Mouse (Mus musculus): Measurements from ENCODE around the gene Fbxo2. TPM values are rescaled to one million over a fixed set of nuclear protein-coding genes. Genes with fewer than 3 reads are reported as not detected.
A peak's percentile ranks its signal among the peaks of the same experiment; 100 is the strongest.

Gene Fbxo2
- polyA plus RNA-seq, 2 experiments = 0.04 to 0.08 TPM

- 2% methylated on average over 85 of the region's 87 CpGs for WGBS (ENCODE audit: insufficient replicate concordance)
- Histone ChIP-seq H3K9ac (replicated peaks) (no peak within 1 kb of the TSS), H3K36me3 (replicated peaks; ENCODE audit: control insufficient read depth, insufficient read depth, low read depth) (no peaks in the 10 kb centered on the region)
Measured at GRCm38 (mm10) chr4:148130561-148131413, 29.6 kb upstream of the Fbxo2 start, which contains the start of gene Draxin. TSS of gene Draxin (minus strand) at chr4:148130698.

GRCm38 (mm10) chr4:148131497-148132081 is 28.8 kb upstream of the Fbxo2 start:
- no peak for TF ChIP-seq CTCF (IDR thresholded peaks at IDR 0.05; ENCODE audit: low read depth)
- no peak for TF ChIP-seq EP300 (IDR thresholded peaks at IDR 0.05; ENCODE audit: low read depth)
- H3K4me1 ChIP-seq (replicated peaks; ENCODE audit: control insufficient read depth in 2 of 2, insufficient read depth in 2 of 2, low read length in 1 of 2) = no peaks in the 10 kb centered on the region
- 4% methylated on average over 21 of the region's 21 CpGs for WGBS (ENCODE audit: insufficient replicate concordance)
- no peak overlapping the region for H3K4me2 ChIP-seq (ENCODE audit: low read depth)
- H3K27ac ChIP-seq = no peak overlapping the region
- H3K9me3 ChIP-seq (ENCODE audit: control insufficient read depth, low read length) = no peaks in the 10 kb centered on the region
- ATAC-seq (ENCODE audit: insufficient read depth) = no peak
- H3K36me3 ChIP-seq (replicated peaks; ENCODE audit: control insufficient read depth, insufficient read depth, low read depth) = no peaks in the 10 kb centered on the region
- DNase-seq (ENCODE audit: low read depth in 3 of 3, low spot score in 3 of 3) = no peak
- H3K4me3 ChIP-seq (ENCODE audit: insufficient read depth in 1 of 2, low read depth in 2 of 2, low read length in 2 of 2) = no peak overlapping the region
- no peak overlapping the region for H3K9ac ChIP-seq (replicated peaks)
- peaks cover 45% of the 10 kb centered on the region for H3K27me3 ChIP-seq (ENCODE audit: control insufficient read depth, insufficient read depth, low read length)

More at GRCm38 (mm10) chr4:148130561-148131413, 29.6 kb upstream of the Fbxo2 start, which contains the start of gene Draxin:
- H3K27me3 ChIP-seq (ENCODE audit: control insufficient read depth, insufficient read depth, low read length) = peaks cover 45% of the 10 kb centered on the region
- DNase-seq (ENCODE audit: low read depth in 3 of 3, low spot score in 3 of 3) (no peak), ATAC-seq (ENCODE audit: insufficient read depth) (peak; percentile 13; the same call in 1 of the 2 replicates)
- H3K4me2 ChIP-seq (ENCODE audit: low read depth) = peak within 1 kb of the TSS; percentile 45
- H3K9me3 ChIP-seq (ENCODE audit: control insufficient read depth, low read length) = no peaks in the 10 kb centered on the region
- no peak for TF ChIP-seq CTCF (IDR thresholded peaks at IDR 0.05; ENCODE audit: low read depth)
- no peak within 1 kb of the TSS for H3K27ac ChIP-seq
- H3K4me3 ChIP-seq (ENCODE audit: insufficient read depth in 1 of 2, low read depth in 2 of 2, low read length in 2 of 2) = peak within 1 kb of the TSS in 1 of 2 experiments; percentile 34; a peak in 2 of 4 replicates
- H3K4me1 ChIP-seq (replicated peaks; ENCODE audit: control insufficient read depth in 2 of 2, insufficient read depth in 2 of 2, low read length in 1 of 2) = no peaks in the 10 kb centered on the region

- Histone ChIP-seq H3K4me1 (replicated peaks; ENCODE audit: control insufficient read depth in 2 of 2, insufficient read depth in 2 of 2, low read length in 1 of 2) (peaks cover 0 to 2% of the 10 kb centered on the region in 2 experiments; a peak in 3 of 4 replicates), H3K27me3 (ENCODE audit: control insufficient read depth, insufficient read depth, low read length) (peaks cover 37% of the 10 kb centered on the region), H3K36me3 (replicated peaks; ENCODE audit: control insufficient read depth, insufficient read depth, low read depth) (no peaks in the 10 kb centered on the region), H3K9ac (replicated peaks) (no peak overlapping the region), H3K27ac (no peak overlapping the region), H3K4me2 (ENCODE audit: low read depth) (no peak overlapping the region), H3K4me3 (ENCODE audit: insufficient read depth in 1 of 2, low read depth in 2 of 2, low read length in 2 of 2) (no peak overlapping the region), H3K9me3 (ENCODE audit: control insufficient read depth, low read length) (no peaks in the 10 kb centered on the region)
- DNase-seq (ENCODE audit: low read depth in 3 of 3, low spot score in 3 of 3) (no peak), ATAC-seq (ENCODE audit: insufficient read depth) (no peak)
- WGBS (ENCODE audit: insufficient replicate concordance) = 15% methylated on average over 8 of the region's 8 CpGs
- no peak for TF ChIP-seq CTCF (IDR thresholded peaks at IDR 0.05; ENCODE audit: low read depth)
- TF ChIP-seq EP300 (IDR thresholded peaks at IDR 0.05; ENCODE audit: low read depth) = no peak
Measured at GRCm38 (mm10) chr4:148134988-148135387, 25.4 kb upstream of the Fbxo2 start.

- DNase-seq (ENCODE audit: low read depth in 3 of 3, low spot score in 3 of 3) (no peak), ATAC-seq (ENCODE audit: insufficient read depth) (no peak)
- no peak overlapping the region for H3K4me2 ChIP-seq (ENCODE audit: low read depth)
- peaks cover 12% of the 10 kb centered on the region for H3K27me3 ChIP-seq (ENCODE audit: control insufficient read depth, insufficient read depth, low read length)
- 56% methylated on average over 8 of the region's 8 CpGs for WGBS (ENCODE audit: insufficient replicate concordance)
- H3K9ac ChIP-seq (replicated peaks) = no peak overlapping the region
- H3K9me3 ChIP-seq (ENCODE audit: control insufficient read depth, low read length) = no peaks in the 10 kb centered on the region
- H3K27ac ChIP-seq = no peak overlapping the region
- no peak overlapping the region for H3K4me3 ChIP-seq (ENCODE audit: insufficient read depth in 1 of 2, low read depth in 2 of 2, low read length in 2 of 2)
- TF ChIP-seq EP300 (IDR thresholded peaks at IDR 0.05; ENCODE audit: low read depth) = no peak
- TF ChIP-seq CTCF (IDR thresholded peaks at IDR 0.05; ENCODE audit: low read depth) = no peak
- H3K36me3 ChIP-seq (replicated peaks; ENCODE audit: control insufficient read depth, insufficient read depth, low read depth) = no peaks in the 10 kb centered on the region
- peaks cover 0 to 2% of the 10 kb centered on the region in 2 experiments; a peak in 3 of 4 replicates for H3K4me1 ChIP-seq (replicated peaks; ENCODE audit: control insufficient read depth in 2 of 2, insufficient read depth in 2 of 2, low read length in 1 of 2)
Measured at GRCm38 (mm10) chr4:148137503-148137902, 22.9 kb upstream of the Fbxo2 start.

- H3K4me2 ChIP-seq (ENCODE audit: low read depth) = peak overlapping the region; percentile 89
- peaks cover 12% of the 10 kb centered on the region for H3K27me3 ChIP-seq (ENCODE audit: control insufficient read depth, insufficient read depth, low read length)
- H3K4me1 ChIP-seq (replicated peaks; ENCODE audit: control insufficient read depth in 2 of 2, insufficient read depth in 2 of 2, low read length in 1 of 2) = peaks cover 0 to 2% of the 10 kb centered on the region in 2 experiments; a peak in 3 of 4 replicates
- peak overlapping the region; percentile 63 to 82 for H3K4me3 ChIP-seq (ENCODE audit: insufficient read depth in 1 of 2, low read depth in 2 of 2, low read length in 2 of 2)
- WGBS (ENCODE audit: insufficient replicate concordance) = 1% methylated on average over 12 of the region's 12 CpGs
- H3K27ac ChIP-seq = no peak overlapping the region
- H3K9me3 ChIP-seq (ENCODE audit: control insufficient read depth, low read length) = no peaks in the 10 kb centered on the region
- DNase-seq (ENCODE audit: low read depth in 3 of 3, low spot score in 3 of 3) = peak in 1 of 3 experiments; percentile 15
- H3K9ac ChIP-seq (replicated peaks) = peak overlapping the region; percentile 55
- no peaks in the 10 kb centered on the region for H3K36me3 ChIP-seq (replicated peaks; ENCODE audit: control insufficient read depth, insufficient read depth, low read depth)
- TF ChIP-seq CTCF (IDR thresholded peaks at IDR 0.05; ENCODE audit: low read depth) (no peak), EP300 (IDR thresholded peaks at IDR 0.05; ENCODE audit: low read depth) (no peak)
- peak; percentile 6; the same call in 1 of the 2 replicates for ATAC-seq (ENCODE audit: insufficient read depth)
Measured at GRCm38 (mm10) chr4:148139767-148140097, 20.7 kb upstream of the Fbxo2 start.

Measured in liver, embryonic 14.5 days (tissue).